Mouse (Mus musculus): ENCODE measurements at regions not wholly inside any gene's neighbourhood (a gene's known extent, or its start where the extent isn't known, plus 50 kb on each side); places are given as distances from the start of the nearest gene placed in this dataset.

- no peak for TF ChIP-seq CTCF (IDR thresholded peaks at IDR 0.05 in 2 of 3, conservative IDR thresholded peaks at IDR 0.05 in 1 of 3; ENCODE audit: control insufficient read depth in 1 of 3, insufficient read depth in 1 of 3, low read depth in 2 of 3, low read length in 3 of 3, poor library complexity in 1 of 3, severe bottlenecking in 1 of 3)
- no peak for TF ChIP-seq GABPA (IDR thresholded peaks at IDR 0.05; ENCODE audit: low read depth, low read length)
- TF ChIP-seq MAZ (IDR thresholded peaks at IDR 0.05; ENCODE audit: low read depth, low read length), result no peak
- TF ChIP-seq MXI1 (IDR thresholded peaks at IDR 0.05; ENCODE audit: low read depth, low read length), result no peak
- TF ChIP-seq GATA1 (IDR thresholded peaks at IDR 0.05; ENCODE audit: low read depth, low read length), result no peak
These were observed 72.4 kb downstream of the Mex3b start for GRCm38 (mm10) chr7:82939536-82939935.
